Mouse (Mus musculus) layer of hippocampus, adult 9-11 months (tissue): ENCODE measurements at regions not wholly inside any gene's neighbourhood (a gene's known extent, or its start where the extent isn't known, plus 50 kb on each side); places are given as distances from the start of the nearest gene placed in this dataset.
"Not testable (repeated sequence)": the region's sequence is repeated elsewhere in the genome, so short reads cannot be mapped to it uniquely, and the experiment has no call there.

Source experiments
- DNase-seq: peaks from one replicate; pipeline ENCODE4 v3.0.0; 2022

DNA sequence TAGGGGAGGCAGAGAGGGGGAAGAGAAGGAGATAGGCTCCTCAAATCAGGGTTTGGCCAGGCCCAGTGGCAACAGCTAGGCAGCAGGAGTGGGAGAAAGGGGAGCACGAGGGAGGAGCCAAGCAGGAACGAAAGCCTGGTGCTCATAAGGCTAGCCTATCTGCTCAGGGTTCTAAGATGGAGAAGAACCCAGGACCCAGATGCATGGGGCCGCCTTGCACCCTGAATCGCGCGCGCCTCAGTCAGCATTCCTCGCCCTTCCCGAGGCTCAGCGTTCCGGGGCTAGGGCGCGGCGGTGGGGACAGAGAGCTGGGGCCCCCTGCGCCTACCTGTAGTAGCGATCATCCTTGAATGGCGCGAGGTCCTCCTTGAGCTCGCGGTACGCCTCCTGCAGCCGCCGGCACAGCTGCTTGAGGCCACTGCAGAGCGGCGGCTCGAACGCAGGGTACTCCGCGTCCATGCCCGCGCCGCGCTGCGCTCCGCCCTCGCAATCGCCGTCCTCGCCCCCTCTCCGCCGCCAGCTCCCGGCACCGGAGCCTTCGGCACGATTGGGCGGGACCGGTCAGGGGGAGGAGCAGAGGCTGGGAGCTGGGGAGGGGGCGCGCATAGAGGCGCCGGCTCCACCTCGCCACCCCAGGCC is 60.1 kb downstream of the Dynlt1b start:
- peak; percentile 71 for DNase-seq

DNA sequence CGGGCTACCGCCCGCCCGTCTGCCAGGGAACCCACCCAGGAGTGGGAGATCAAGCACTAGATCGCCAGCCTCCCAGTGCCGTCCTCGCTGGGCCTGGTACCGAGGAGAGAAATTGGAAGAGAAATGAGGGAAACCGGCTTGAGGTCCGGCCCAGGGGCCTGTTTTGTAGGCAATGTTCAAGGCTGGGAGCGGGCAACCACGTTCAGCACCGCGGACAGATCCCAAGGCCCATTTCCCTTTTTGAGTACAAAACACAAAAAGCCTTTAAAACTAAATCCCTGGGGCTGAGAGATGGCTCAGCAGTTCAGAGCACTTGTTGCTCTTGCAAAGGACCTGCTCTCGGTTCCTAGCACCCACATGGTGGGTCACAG is 60.6 kb downstream of the Dynlt1b start:
- not testable (repeated sequence) for DNase-seq

DNA sequence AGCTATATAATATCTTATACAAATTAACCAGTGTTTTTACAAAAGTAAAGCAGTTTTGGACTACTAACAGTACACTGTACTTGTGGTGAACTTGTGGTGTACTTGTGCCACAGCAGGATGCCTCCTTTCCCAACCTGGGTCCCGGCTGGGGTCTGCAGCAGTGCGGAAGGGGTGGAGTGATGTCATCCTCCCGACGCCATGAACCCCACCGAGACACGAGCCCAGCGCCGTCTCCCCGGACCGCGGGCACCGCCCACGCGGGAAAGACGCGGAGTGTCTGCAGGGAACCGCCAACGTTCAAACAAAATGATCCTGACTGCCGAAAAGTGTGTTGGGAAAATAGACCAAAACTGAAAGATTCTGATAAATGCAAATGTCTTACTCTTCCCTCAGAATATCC is 62.6 kb downstream of the Dynlt1b start:
- DNase-seq = peak; percentile 44

DNA sequence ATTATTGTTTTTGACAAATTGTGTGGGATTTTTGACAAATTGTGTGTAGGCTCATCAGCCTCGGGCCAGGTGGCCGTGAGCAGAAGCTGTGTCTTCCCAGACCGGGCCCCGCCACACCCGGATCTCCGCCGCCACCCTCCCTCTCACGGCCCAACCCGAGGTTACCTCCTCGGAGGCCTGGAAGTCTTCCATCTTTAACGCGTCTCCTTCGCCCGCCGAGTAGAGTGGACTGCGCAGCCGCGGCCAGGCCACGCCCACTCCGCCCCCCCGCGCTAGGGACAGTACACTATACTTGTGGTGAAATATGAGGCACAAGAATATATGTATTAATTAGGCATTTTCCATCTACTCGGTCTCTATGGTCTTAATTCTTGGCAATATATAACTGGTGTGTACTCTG is 63.0 kb downstream of the Dynlt1b start:
- DNase-seq = peak; percentile 68

DNA sequence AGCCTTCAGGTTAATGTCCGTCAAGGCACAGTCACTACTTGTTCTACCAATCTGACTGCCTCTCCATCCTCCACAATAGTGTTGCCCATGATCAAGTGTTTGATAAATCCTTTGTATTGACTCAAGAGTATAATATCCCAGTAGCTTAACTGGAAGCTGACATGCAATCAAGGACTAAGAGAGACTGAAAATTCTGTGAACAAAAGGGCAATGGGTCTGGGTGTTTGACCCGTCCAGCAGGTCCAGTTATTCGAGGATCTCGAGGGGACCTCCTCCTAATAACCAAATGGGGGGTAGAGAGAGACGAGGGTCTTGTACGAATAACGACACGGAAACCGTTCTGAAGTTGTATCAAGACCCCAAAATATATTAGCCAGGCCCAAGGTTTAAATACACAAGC is 66.6 kb downstream of the Dynlt1b start:
- not testable (repeated sequence) for DNase-seq

DNA sequence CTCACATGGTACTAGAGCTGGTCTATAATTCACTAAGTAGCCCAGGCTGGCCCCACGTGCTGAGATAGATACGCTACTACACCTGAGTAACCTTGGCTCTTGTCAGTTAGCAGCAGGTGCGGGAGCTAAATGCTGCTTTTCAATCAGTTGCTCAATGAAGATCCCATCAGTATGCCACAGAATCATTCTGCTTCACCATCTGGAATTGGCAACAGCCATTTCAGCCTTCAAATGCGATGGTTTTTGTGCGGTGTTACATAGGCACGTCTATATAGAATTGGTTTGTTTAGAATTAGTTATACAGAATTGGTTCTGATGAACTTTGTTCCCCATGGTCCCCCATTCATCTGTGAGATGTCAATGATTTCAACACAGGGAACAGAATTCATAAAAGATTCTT is 72.8 kb downstream of the Dynlt1b start:
- peak; percentile 36 for DNase-seq

DNA sequence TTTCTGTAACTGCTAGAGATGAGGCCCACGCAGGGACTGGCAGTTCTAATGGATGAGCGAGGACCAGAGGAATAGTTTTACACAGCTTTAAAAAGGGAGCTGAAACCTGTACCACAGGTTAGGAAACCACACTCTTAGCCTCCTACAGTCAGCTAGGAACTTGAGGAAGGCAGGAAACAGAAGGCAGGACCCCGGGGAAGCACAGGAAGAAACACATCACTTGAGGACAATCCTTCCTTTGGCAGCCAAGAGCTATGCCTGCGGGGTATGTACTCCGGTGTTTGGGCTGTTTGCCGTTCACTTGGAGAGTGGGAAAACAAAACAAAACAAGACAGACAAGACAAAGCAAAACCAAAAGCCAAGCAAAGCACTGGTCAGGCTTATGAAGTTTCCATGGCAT is 76.0 kb downstream of the Dynlt1b start:
- not testable (repeated sequence) for DNase-seq

DNA sequence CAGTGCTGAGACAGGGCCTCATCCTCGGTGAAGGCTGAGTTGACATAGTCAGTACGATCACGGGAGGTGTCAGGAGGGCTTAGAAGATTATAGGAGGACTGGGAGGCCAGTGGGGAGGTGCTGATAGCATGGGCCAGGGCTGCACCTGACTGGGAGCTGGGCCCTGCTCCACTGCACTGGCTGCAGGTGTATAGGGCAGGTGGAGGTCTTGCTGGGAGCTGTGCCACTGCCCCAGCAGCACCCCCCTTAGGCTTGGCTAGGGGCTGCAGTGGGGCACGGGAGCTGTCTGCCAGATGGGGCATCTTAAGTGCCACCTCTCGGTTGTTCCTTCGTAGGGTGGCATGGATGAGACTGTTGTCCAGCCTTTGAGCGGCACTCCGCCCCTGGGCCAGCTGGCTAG is 85.2 kb downstream of the Dynlt1b start:
- not testable (repeated sequence) for DNase-seq

DNA sequence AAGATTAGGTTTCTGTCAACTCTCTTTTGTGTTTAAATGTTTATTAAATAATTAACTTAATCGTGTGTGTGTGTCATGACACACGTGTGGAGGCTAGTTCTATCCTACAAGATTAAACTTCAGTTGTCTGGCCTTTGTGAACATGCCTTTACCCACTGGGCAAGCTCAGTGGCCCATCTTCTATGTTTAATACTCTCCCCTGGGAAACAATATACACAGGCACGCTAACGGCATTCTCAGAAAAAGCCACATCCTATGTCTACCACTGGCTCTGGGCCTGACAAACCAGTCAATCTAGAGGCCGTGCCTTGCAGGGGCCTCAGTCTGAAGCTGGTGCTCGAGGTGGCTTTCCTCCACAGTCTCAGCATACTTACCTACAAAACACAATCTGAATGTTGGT is 82.4 kb upstream of the Dynlt1c start:
- not testable (repeated sequence) for DNase-seq

DNA sequence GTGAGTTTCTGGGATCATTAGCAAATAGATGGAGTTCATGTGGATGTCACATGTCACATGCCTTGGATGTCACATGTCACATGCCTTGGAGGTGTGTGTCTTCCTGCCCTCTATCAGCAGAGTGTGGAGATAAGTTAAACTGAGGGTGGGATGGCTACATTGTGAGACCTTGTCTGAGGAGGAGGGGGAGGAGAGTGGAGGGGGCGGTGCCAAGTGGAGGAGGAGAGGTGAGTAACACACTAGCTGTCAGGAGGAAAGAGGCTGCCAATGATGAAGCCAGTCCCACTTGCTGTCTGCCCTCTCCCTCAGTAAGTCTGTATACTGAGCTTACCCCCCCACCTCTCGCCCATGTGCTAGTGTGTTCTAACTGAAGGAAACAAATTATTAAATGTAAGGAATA is 81.5 kb upstream of the Dynlt1c start:
- DNase-seq = not testable (repeated sequence)

DNA sequence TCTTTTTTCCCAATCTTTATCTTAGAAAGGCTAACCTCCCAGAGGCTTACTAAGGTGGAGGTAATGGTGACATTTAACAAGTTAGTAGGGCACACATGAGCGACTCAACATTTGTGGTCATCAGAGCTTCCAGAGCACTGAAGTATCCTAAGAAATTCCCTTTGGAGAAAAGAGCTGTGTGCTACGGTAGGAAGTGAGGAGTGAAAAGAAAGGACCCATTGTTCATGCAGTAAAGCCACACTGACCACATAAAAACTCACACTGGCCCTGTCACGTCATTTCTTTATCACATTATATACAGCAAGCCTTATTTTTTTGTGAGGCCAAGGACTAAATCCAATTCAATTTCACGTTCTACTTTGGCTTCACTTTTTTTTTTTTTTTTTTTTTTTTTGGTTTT is 80.7 kb upstream of the Dynlt1c start:
- DNase-seq = not testable (repeated sequence)

DNA sequence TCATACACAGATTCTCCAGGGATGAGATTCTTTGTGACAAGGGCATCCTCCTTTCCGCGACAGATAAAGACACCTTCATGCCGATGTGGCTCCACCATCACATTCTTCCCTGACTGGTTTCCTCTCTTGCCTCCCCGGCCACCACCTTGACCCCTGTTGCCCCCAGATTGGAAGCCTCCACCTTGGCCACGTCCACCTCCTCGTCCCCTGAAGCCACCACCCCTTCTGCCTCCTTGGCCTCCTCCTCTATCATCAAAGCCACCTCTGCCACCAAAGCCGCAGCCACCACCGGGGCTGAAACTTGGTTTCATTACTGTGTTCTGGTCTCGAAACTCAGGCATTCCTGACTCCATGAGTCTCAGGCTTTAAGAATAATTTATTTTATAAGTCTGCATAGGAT is 79.3 kb upstream of the Dynlt1c start:
- DNase-seq = not testable (repeated sequence)

DNA sequence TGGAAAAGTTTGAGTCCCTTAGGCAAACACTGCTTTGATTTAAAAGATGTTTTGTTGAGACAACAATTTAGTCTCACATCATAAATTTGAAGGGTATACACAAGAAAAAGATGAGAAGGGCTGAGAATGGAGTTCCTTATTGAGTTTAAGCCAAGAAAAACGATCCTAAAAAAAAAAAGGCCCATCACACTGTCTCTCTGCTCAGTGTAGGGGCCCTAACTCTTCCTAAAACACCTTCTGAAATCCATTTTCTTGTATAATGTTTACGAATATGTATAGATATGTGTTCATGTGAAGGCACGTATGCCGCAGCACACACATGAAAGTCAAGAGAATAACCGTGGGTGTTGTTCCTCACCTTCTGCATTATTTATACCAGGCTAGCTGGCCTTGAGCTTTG is 62.7 kb upstream of the Dynlt1c start:
- not testable (repeated sequence) for DNase-seq

DNA sequence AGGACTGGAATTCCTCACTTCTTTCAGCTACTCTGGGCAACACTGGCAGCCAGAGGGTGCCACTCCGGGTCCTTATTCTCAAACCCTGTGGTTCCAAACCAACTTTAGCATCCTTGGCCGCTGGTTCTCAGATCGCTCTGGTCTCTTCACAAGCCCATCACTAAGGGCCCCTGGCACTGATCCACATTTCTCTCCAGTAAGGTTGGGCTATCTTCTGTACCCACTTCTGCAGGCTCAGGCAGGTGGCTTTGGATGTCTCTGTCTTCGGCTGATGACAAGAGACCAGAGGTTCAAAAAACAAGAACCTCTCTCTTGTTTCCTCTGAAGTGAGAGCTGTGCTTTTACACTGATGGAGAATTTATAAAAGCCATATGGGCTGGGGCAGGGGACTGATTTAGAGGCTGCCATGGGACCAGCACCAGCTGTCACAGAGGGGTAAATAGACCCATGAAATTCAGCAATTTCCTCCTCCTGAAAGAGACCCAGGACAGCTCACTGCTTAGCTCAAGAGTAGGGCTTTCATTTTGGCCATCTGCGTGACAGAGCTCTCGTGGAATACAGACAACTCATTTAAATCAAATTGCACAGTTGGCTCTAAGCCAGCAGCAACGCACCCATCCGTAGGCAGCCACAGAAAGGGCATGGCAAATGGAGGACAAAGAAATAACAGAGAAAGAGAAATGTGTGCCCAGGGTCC is 54.3 kb upstream of the Dynlt1c start:
- DNase-seq = not testable (repeated sequence)

DNA sequence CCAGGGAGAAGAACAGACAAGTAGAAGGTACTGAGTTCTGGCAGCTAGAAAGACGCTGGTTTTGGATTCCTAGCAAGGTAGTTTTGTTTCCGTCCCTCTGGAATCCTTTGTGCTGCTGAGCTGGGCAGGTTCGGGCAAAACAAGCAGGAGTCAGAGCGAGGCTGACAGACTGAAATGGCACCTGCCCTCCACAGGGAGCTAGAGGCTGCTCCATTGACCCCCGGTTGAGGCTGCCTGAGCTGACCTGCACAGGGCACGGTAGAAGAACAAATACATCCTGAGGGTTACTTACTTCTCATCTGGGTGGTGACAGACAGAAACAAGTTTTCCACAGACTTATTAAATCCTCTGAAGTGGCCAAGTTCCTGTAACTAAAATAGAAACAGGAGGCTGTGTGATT is 53.5 kb upstream of the Dynlt1c start:
- DNase-seq = not testable (repeated sequence)
